Mouse (Mus musculus) neural tube, embryonic 15.5 days (tissue): ENCODE results near the gene Rad51. TPM values are rescaled to one million over a fixed set of nuclear protein-coding genes. Genes with fewer than 3 reads are reported as not detected.

ENCODE experiments used
- ATAC-seq: fragments of 200-750 bp; cut with Nextera tagmentation; 2 replicates; pipeline ENCODE4 v1.8.0; 2017; ENCODE audit warnings: mild to moderate bottlenecking, moderate TSS enrichment, moderate library complexity; ENCODE audit not compliant: low FRiP score
- H3K27ac ChIP-seq: fragments of 300-500 bp; sonication (generic); replicated peaks from 2 replicates; pipeline ENCODE4 v1.5.1; 2015; ENCODE audit warnings: mild to moderate bottlenecking, inconsistent platforms
- H3K27me3 ChIP-seq: fragments of 300-500 bp; sonication (generic); replicated peaks from 2 replicates; pipeline ENCODE4 v1.6.1; 2015; ENCODE audit warnings: inconsistent platforms
- H3K36me3 ChIP-seq: fragments of 300-500 bp; sonication (generic); 2 replicates; pipeline ENCODE4 v1.6.1; 2015; ENCODE audit warnings: inconsistent platforms
- H3K4me1 ChIP-seq: fragments of 300-500 bp; sonication (generic); 2 replicates; pipeline ENCODE4 v1.6.1; 2015; ENCODE audit warnings: inconsistent platforms
- H3K4me2 ChIP-seq: fragments of 300-500 bp; sonication (generic); 2 replicates; pipeline ENCODE4 v1.6.1; 2015; ENCODE audit warnings: inconsistent platforms, mild to moderate bottlenecking, moderate library complexity
- H3K4me3 ChIP-seq: fragments of 300-500 bp; sonication (generic); replicated peaks from 2 replicates; pipeline ENCODE4 v1.5.1; 2015; ENCODE audit warnings: mild to moderate bottlenecking, inconsistent platforms
- H3K9ac ChIP-seq: fragments of 300-500 bp; sonication (generic); replicated peaks from 2 replicates; pipeline ENCODE4 v1.6.1; 2015; ENCODE audit warnings: mild to moderate bottlenecking, inconsistent platforms
- H3K9me3 ChIP-seq: fragments of 300-500 bp; sonication (generic); replicated peaks from 2 replicates; pipeline ENCODE4 v1.6.1; 2016; ENCODE audit warnings: inconsistent platforms
- WGBS: fragments of 180-500 bp; shearing (Covaris S2); methylation state at CpG from one replicate; pipeline ENCODE4 v1.1.7; 2015; ENCODE audit warnings: mixed read lengths; 5-methylcytosine and 5-hydroxymethylcytosine counted together
- polyA plus RNA-seq: library from polyadenylated mRNA; unstranded; fragments of >200 nt; fragmentation: Nextera tagmentation; extraction: Ambion mirVana; gene quantifications from 2 replicates; pipeline ENCODE4 v1.2.1, GENCODE M21; 2015

Gene Rad51
- polyA plus RNA-seq, 1 experiment from 2014 or later = 7.3 TPM

- ATAC-seq = no peak
- 73% methylated on average over 7 of the region's 7 CpGs for whole genome bisulfite sequencing
- Histone ChIP-seq H3K9me3 (no peaks in the 10 kb centered on the region), H3K36me3 (peaks cover 56% of the 10 kb centered on the region), H3K27ac (no peak overlapping the region), H3K4me3 (no peak overlapping the region), H3K9ac (no peak overlapping the region), H3K4me1 (no peaks in the 10 kb centered on the region), H3K4me2 (no peak overlapping the region), H3K27me3 (no peaks in the 10 kb centered on the region)
Measured at GRCm38 (mm10) chr2:119182914-119183313, 70.3 kb downstream of the Rad51 start.

GRCm38 (mm10) chr2:119189029-119189710, 76.6 kb downstream of the Rad51 start:
- WGBS = 6% methylated on average over 15 of the region's 15 CpGs
- Histone ChIP-seq H3K27ac (no peak overlapping the region), H3K4me1 (peaks cover 12% of the 10 kb centered on the region), H3K9ac (peak overlapping the region; percentile 32; the same call in 1 of the 2 replicates), H3K9me3 (no peaks in the 10 kb centered on the region), H3K36me3 (peaks cover 12% of the 10 kb centered on the region), H3K4me3 (peak overlapping the region; percentile 30), H3K4me2 (peak overlapping the region; percentile 63), H3K27me3 (no peaks in the 10 kb centered on the region)
- ATAC-seq = peak; percentile 91

DNA sequence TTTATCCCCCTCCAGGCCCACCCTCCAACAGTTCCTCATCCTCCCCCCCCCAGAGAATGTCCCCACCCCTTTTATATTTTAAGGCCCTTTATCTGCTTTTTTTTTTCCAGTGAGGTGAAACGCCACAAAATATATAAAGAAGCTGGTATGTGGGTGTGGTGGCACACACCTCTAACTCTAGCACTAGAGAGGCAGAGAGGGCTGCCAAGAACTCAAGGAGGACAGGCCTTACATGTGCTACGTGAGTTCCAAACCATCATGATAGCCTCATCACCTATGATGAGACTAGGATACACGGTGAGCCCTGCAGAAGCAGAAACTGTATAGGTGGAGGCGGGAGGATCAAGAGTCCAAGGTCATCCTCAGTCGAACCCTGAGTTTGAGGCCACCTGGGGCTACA, 78.4 kb downstream of the Rad51 start:
- 90% methylated on average over 5 of the region's 5 CpGs for WGBS

GRCm38 (mm10) chr2:119194140-119194539, 81.5 kb downstream of the Rad51 start:
- Histone ChIP-seq H3K9me3 (no peaks in the 10 kb centered on the region), H3K36me3 (no peaks in the 10 kb centered on the region), H3K27me3 (no peaks in the 10 kb centered on the region), H3K4me3 (no peak overlapping the region), H3K4me2 (no peak overlapping the region), H3K9ac (no peak overlapping the region), H3K4me1 (peaks cover 18% of the 10 kb centered on the region), H3K27ac (no peak overlapping the region)
- ATAC-seq = no peak
- 88% methylated on average over 5 of the region's 5 CpGs for WGBS

More for the DNA sequence above, 78.4 kb downstream of the Rad51 start:
- H3K27ac ChIP-seq = no peak overlapping the region
- no peak for ATAC-seq
- H3K4me2 ChIP-seq = no peak overlapping the region
- peaks cover 12% of the 10 kb centered on the region for H3K4me1 ChIP-seq
- no peaks in the 10 kb centered on the region for H3K9me3 ChIP-seq
- H3K4me3 ChIP-seq = no peak overlapping the region
- H3K27me3 ChIP-seq = no peaks in the 10 kb centered on the region
- no peak overlapping the region for H3K9ac ChIP-seq
- H3K36me3 ChIP-seq = no peaks in the 10 kb centered on the region

GRCm38 (mm10) chr2:119196316-119197108, 83.9 kb downstream of the Rad51 start:
- Histone ChIP-seq H3K36me3 (no peaks in the 10 kb centered on the region), H3K9ac (no peak overlapping the region), H3K4me2 (no peak overlapping the region), H3K27me3 (no peaks in the 10 kb centered on the region), H3K4me3 (no peak overlapping the region), H3K4me1 (peaks cover 13% of the 10 kb centered on the region), H3K27ac (no peak overlapping the region), H3K9me3 (no peaks in the 10 kb centered on the region)
- no peak for ATAC-seq
- 40% methylated on average over 4 of the region's 4 CpGs for WGBS

Other genes starting within 250 kb of the Rad51 start
- 8.5 TPM in 2 replicates for gene Bahd1, start 212.4 kb upstream of the Rad51 start, polyA plus RNA-seq
- gene Chst14, start 186.3 kb upstream of the Rad51 start, polyA plus RNA-seq = 6.1 and 9.3 TPM in 2 replicates
- 40.7 and 41.2 TPM in 2 replicates for gene Ccdc32, start 83.4 kb upstream of the Rad51 start, polyA plus RNA-seq
- 3.7 and 4.5 TPM in 2 replicates for gene Rpusd2, start 78.0 kb upstream of the Rad51 start, polyA plus RNA-seq
- gene Knl1, start 65.7 kb upstream of the Rad51 start, polyA plus RNA-seq = 5.2 and 20.1 TPM in 2 replicates
- gene Rmdn3, start 44.2 kb downstream of the Rad51 start, polyA plus RNA-seq = 47.7 and 49.0 TPM in 2 replicates
- 4.6 TPM in 2 replicates for gene Gchfr, start 55.0 kb downstream of the Rad51 start, polyA plus RNA-seq
- gene Gm14137, start 61.7 kb downstream of the Rad51 start, polyA plus RNA-seq = 0.69 and 0.78 TPM in 2 replicates
- 64.2 and 68.0 TPM in 2 replicates for gene Zfyve19, start 95.8 kb downstream of the Rad51 start, polyA plus RNA-seq
- 23.9 and 26.1 TPM in 2 replicates for gene Dnajc17, start 96.0 kb downstream of the Rad51 start, polyA plus RNA-seq
- gene Ppp1r14d, start 117.1 kb downstream of the Rad51 start, polyA plus RNA-seq = 0.40 TPM in 1 of 2 replicates, not detected in the other
- 0.49 and 11.0 TPM in 2 replicates for gene Spint1, start 124.6 kb downstream of the Rad51 start, polyA plus RNA-seq
- gene Rhov, start 158.5 kb downstream of the Rad51 start, polyA plus RNA-seq = 39.5 and 46.6 TPM in 2 replicates
- gene Vps18, start 175.9 kb downstream of the Rad51 start, polyA plus RNA-seq = 23.7 and 23.8 TPM in 2 replicates
- gene Dll4, start 213.0 kb downstream of the Rad51 start, polyA plus RNA-seq = 3.9 and 10.4 TPM in 2 replicates
- 11.3 and 12.1 TPM in 2 replicates for gene Chac1, start 238.4 kb downstream of the Rad51 start, polyA plus RNA-seq